Mouse (Mus musculus) MEL (cell line): ENCODE measurements around the gene Helz2.

ENCODE experiments used
- CTCF ChIP-seq, 3 experiments: IDR thresholded peaks in 2 of 3; conservative IDR thresholded peaks in 1 of 3; 2 replicates each; pipeline ENCODE4 v1.5.1; 2011 to 2012; ENCODE audit warnings: low read length in 3 of 3, low read depth in 2 of 3, mild to moderate bottlenecking in 2 of 3, improper control_type of control experiment in 1 of 3, inconsistent platforms in 1 of 3, mixed read lengths in 1 of 3, moderate library complexity in 1 of 3; ENCODE audit not compliant: control insufficient read depth in 1 of 3, insufficient read depth in 1 of 3, poor library complexity in 1 of 3, severe bottlenecking in 1 of 3
- ETS1 ChIP-seq: IDR thresholded peaks from 2 replicates; pipeline ENCODE4 v1.6.1; 2012; ENCODE audit warnings: low read depth, mild to moderate bottlenecking, inconsistent platforms, low read length, improper control_type of control experiment, moderate library complexity
- POLR2AphosphoS2 ChIP-seq: IDR thresholded peaks from 2 replicates; pipeline ENCODE4 v1.6.1; 2011; ENCODE audit warnings: low read length, improper control_type of control experiment
- TCF12 ChIP-seq: IDR thresholded peaks from 2 replicates; pipeline ENCODE4 v1.6.1; 2014; ENCODE audit warnings: low read depth, mild to moderate bottlenecking, inconsistent platforms, low read length, improper control_type of control experiment, moderate library complexity
- USF1 ChIP-seq: IDR thresholded peaks from 2 replicates; pipeline ENCODE4 v1.6.1; 2014; ENCODE audit warnings: low read depth, mild to moderate bottlenecking, inconsistent platforms, low read length, improper control_type of control experiment, moderate library complexity
- ZNF384 ChIP-seq: IDR thresholded peaks from 2 replicates; pipeline ENCODE4 v1.6.1; 2012; ENCODE audit warnings: low read depth, mild to moderate bottlenecking, inconsistent platforms, low read length, improper control_type of control experiment

GRCm38 (mm10) chr2:181272092-181272491, 30.3 kb upstream of the Helz2 start:
- no peak for TF ChIP-seq ETS1
- TF ChIP-seq TCF12 = no peak
- TF ChIP-seq ZNF384 = no peak
- no peak for TF ChIP-seq POLR2AphosphoS2
- no peak for TF ChIP-seq USF1
- TF ChIP-seq CTCF (IDR thresholded peaks at IDR 0.05 in 2 of 3, conservative IDR thresholded peaks at IDR 0.05 in 1 of 3; ENCODE audit: control insufficient read depth in 1 of 3, insufficient read depth in 1 of 3, low read depth in 2 of 3, low read length in 3 of 3, poor library complexity in 1 of 3, severe bottlenecking in 1 of 3) = no peak
